Mouse (Mus musculus) hindbrain, embryonic 10.5 days (tissue): ENCODE data around the gene Ppargc1a. TPM values are rescaled to one million over a fixed set of nuclear protein-coding genes. Genes with fewer than 3 reads are reported as not detected.

ENCODE experiments used
- DNase-seq: peaks from one replicate; pipeline ENCODE4 v3.0.0-alpha.2; 2017; ENCODE audit warnings: low spot score
- H3K27ac ChIP-seq: fragments of 300-500 bp; sonication (generic); 2 replicates; pipeline ENCODE4 v1.5.1; 2016; ENCODE audit warnings: mild to moderate bottlenecking, moderate library complexity
- H3K27me3 ChIP-seq: fragments of 300-500 bp; sonication (generic); 2 replicates; pipeline ENCODE4 v1.6.1; 2016; ENCODE audit warnings: mild to moderate bottlenecking; ENCODE audit not compliant: poor library complexity, insufficient read depth, severe bottlenecking
- H3K36me3 ChIP-seq: fragments of 300-500 bp; sonication (generic); 2 replicates; pipeline ENCODE4 v1.6.1; 2016; ENCODE audit warnings: mild to moderate bottlenecking, moderate library complexity
- H3K4me1 ChIP-seq: fragments of 300-500 bp; sonication (generic); replicated peaks from 2 replicates; pipeline ENCODE4 v1.6.1; 2016; ENCODE audit warnings: mild to moderate bottlenecking
- H3K4me3 ChIP-seq: fragments of 300-500 bp; sonication (generic); 2 replicates; pipeline ENCODE4 v1.5.1; 2016; ENCODE audit warnings: mild to moderate bottlenecking, moderate library complexity
- H3K9me3 ChIP-seq: fragments of 300-500 bp; sonication (generic); 2 replicates; pipeline ENCODE4 v1.6.1; 2016; ENCODE audit warnings: mild to moderate bottlenecking, moderate library complexity
- WGBS: fragments of 180-500 bp; shearing (Covaris S2); methylation state at CpG from one replicate; pipeline ENCODE4 v1.1.7; 2016; 5-methylcytosine and 5-hydroxymethylcytosine counted together
- polyA plus RNA-seq: library from polyadenylated mRNA; unstranded; fragments of >200 nt; fragmentation: Nextera tagmentation; extraction: Ambion mirVana; gene quantifications from 2 replicates; pipeline ENCODE4 v1.2.1, GENCODE M21; 2016

Ppargc1a gene
- polyA plus RNA-seq, 1 experiment from 2014 or later: 2.1 TPM

DNA sequence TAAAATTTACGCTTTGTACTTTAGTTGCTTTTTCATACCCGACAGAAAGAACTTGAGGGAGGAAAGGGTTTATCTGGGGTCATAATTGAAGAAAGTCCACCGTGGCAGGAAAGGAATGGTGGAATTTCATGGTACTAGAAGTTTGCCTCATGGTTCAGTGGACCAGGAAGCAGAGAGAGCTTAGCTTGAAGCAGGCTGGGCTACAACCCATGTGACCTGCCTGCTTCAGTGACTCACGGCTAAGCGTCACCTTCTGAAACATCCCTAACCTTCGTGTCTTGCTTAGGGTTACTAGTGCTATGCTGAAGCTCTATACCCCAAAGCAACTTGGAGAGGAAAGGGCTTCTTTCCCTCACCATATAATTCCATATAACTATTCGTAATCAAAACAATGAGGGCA lies 151.1 kb downstream of the Ppargc1a start:
- no peak for DNase-seq
- Histone ChIP-seq H3K4me3 (no peak overlapping the region), H3K9me3 (no peaks in the 10 kb centered on the region), H3K4me1 (peaks cover 9% of the 10 kb centered on the region), H3K27ac (no peak overlapping the region), H3K27me3 (no peaks in the 10 kb centered on the region), H3K36me3 (no peaks in the 10 kb centered on the region)
- WGBS: 84% methylated on average over 7 of the region's 7 CpGs

DNA sequence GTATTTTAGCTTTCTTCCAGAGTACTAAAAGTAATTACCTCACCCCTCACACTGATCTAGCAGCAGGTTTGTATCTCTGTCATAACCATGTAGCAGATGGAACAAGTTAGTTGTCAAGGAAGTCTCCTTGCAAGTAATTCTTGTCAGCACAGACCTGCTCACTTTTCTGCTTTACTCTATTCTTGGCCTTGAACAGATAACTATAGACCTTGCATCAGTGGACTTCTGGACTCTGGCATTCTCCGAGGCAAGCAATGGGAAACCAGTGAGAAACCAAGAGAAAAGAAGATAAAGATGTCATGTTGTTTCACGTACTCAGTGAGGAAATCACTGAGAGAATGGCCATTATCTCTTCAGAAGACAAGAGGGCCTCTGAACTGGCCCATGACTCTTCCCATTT lies 152.1 kb downstream of the Ppargc1a start:
- 73% methylated on average over 2 of the region's 2 CpGs for WGBS
- no peak overlapping the region for H3K4me3 ChIP-seq
- no peak overlapping the region for H3K27ac ChIP-seq
- no peaks in the 10 kb centered on the region for H3K36me3 ChIP-seq
- no peaks in the 10 kb centered on the region for H3K9me3 ChIP-seq
- DNase-seq: no peak
- peaks cover 9% of the 10 kb centered on the region for H3K4me1 ChIP-seq
- no peaks in the 10 kb centered on the region for H3K27me3 ChIP-seq

DNA sequence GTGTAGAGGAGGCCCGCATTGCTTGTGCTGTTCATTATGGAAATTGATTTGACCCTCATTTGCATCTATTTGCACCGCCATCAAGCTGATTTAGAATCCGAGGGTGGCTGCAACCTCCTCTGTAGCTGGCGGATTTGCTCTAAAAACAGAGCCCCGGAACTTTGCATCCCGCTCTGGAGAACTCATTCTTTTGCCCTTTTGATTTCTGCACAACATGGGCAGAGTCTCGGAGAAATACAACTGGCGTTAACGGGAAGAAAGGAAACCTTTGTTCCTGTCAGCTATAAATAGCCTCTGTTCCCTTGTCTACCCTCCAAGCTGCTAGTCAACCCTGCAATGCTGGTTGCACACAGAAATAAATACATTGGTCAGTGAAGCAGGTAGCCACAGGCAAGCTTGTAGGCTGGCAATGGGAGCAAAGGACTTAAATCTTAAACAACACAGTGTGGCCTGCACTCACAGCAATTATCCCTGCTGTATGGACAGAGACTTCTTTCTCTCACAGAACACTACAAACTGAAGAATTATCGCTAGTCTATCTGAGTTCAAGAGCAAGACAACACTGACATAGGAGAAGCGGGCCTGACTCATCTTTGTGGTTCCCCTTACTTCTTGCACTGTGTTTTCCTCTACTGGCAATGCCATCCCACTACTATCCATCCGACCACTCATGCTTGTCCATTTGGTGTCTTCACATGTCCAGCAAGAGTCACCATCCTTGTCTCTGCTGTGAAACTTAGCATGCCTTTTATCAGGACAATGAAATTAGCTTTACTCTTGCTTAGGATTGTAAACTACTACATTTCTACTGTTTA lies 155.0 kb downstream of the Ppargc1a start:
- H3K9me3 ChIP-seq: no peaks in the 10 kb centered on the region
- WGBS: 35% methylated on average over 12 of the region's 12 CpGs
- no peak overlapping the region for H3K4me3 ChIP-seq
- H3K4me1 ChIP-seq: peaks cover 9% of the 10 kb centered on the region
- no peaks in the 10 kb centered on the region for H3K36me3 ChIP-seq
- H3K27me3 ChIP-seq: no peaks in the 10 kb centered on the region
- peak overlapping the region; percentile 66 for H3K27ac ChIP-seq
- peak; percentile 15 for DNase-seq

DNA sequence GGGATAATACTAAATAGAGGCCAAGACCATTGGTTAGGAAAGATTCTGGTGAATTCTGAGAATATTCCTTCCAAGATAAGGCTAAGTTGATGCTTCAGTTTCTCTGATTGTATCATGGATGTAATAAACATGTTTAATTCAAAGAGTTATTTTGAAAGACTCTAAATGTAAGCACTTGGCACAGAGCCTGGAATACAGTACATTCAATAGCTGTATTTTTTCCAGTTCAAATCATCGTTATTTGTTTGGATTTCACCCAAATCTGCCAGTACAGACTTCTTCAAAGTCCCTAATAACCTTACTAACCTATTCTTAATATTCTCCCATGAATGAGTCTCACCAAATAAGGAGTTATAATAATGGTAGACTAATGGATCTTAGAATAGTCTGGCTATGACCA lies 157.5 kb downstream of the Ppargc1a start:
- no peak for DNase-seq
- Histone ChIP-seq H3K9me3 (no peaks in the 10 kb centered on the region), H3K27me3 (no peaks in the 10 kb centered on the region), H3K36me3 (no peaks in the 10 kb centered on the region), H3K27ac (no peak overlapping the region), H3K4me3 (no peak overlapping the region), H3K4me1 (peaks cover 9% of the 10 kb centered on the region)
- 83% methylated on average over 1 of the region's 1 CpGs for WGBS

DNA sequence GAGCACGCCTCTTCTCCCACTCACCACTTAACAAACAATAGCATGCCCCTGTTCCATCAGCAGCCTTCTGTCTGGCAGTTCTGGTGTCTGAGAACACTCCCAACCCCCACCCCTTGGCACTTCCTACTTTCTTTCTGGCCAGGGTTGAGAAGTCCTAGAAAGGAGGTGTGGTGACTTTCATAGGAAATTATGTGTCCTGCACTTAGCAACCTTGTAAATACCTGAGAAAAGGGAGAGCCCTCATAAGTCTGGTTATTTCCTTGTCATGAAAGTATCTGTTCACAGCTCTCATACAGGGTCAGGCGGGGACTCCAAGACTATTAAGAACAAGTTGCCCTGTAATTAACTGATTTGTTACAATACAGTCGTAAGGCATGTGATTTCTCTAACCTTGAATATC lies 161.1 kb downstream of the Ppargc1a start:
- DNase-seq: no peak
- Histone ChIP-seq H3K27me3 (no peaks in the 10 kb centered on the region), H3K9me3 (no peaks in the 10 kb centered on the region), H3K4me3 (no peak overlapping the region), H3K4me1 (no peaks in the 10 kb centered on the region; the same call in 1 of the 2 replicates), H3K36me3 (no peaks in the 10 kb centered on the region), H3K27ac (no peak overlapping the region)
- 77% methylated on average over 3 of the region's 3 CpGs for WGBS
